Mouse (Mus musculus): ENCODE results near the gene Zdhhc20.
"Not testable (repeated sequence)": the region's sequence is repeated elsewhere in the genome, so short reads cannot be mapped to it uniquely, and the experiment has no call there.

DNA sequence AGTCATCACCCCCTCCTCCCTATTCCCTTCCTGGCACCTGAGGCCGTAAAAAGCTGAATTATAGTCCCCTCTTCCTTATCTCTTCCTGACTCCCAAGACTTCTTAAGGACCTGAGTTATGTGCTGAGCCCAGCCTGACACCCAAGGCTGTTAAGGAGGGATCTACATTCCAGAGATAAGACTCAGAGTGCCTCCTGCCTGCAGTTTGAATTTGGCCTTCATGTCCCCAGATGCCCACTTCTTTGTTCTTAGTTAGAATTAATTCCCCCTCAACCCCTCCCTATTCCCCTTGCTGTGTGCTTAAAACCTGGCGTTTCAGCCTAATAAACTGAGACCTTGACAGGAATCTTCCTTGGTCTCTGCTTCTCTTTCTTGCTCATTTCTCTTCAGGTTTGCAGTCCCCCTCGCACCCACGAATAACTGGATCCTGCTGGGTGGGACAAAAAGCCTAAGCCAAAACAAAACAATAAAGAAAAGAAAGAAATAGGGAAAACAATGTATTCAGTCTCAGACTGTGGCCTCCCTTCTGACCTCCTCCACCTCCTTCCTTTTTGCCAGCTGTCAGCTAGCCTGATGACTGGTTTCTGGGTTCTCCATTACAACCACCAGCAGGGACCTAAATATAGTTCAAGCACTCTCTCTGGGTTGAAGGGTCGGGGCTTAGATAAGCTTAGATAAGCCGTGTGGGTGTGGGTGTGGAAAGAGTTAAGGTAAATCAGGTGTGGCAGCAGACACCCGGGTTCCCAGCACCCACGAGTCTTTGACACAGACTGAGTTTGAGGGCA is 6.2 kb upstream of the Zdhhc20 start:
- TF ChIP-seq CTCF (IDR thresholded peaks at IDR 0.05); EP300 (IDR thresholded peaks at IDR 0.05; ENCODE audit: insufficient read depth, low read depth, low read length); POLR2A (IDR thresholded peaks at IDR 0.05; ENCODE audit: insufficient read depth, low read depth, low read length): not testable (repeated sequence)

Data from heart, adult 2 months (tissue).